Mouse (Mus musculus): ENCODE measurements around the gene Tns3. TPM values are rescaled to one million over a fixed set of nuclear protein-coding genes. Genes with fewer than 3 reads are reported as not detected.

Gene Tns3
- polyA plus RNA-seq (2015; fragmentation: Nextera tagmentation; extraction: Ambion mirVana), result 42.9 and 45.3 TPM in 2 replicates

DNA sequence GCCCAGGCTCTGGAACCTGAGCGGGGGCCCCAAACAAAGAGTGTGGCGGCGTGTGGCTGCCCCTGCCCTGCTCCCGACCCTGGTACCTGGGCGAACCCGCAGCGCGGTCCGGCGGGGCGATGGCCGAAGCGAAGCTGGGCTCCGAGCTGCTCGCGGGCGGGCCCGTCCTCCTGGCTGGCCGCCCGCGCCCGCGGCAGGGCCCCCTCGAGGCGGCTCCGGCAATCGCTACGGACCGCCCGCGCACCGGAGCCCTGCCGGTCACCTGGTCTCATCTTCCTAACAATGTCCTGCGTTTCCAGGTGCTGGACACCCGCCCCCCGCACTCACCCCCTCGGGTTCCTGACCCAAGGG is at the start of gene Tns3:
TSS of gene Tns3 (minus strand) at position 143 of the 351 bp plus-strand sequence.
- peak within 1 kb of the TSS; percentile 97 for H3K27ac ChIP-seq
- H3K27me3 ChIP-seq, result no peaks in the 10 kb centered on the region
- ATAC-seq (ENCODE audit: low FRiP score, low read depth), result peak; percentile 45; the same call in 1 of the 2 replicates
- H3K36me3 ChIP-seq, result 0 out of 2 replicates have a peak, but pooled peaks cover 9% of the 10 kb centered on the region
- WGBS, result under 1% methylated on average over 37 of the region's 37 CpGs
- H3K9me3 ChIP-seq, result no peaks in the 10 kb centered on the region; the same call in 1 of the 2 replicates
- peaks cover 64% of the 10 kb centered on the region for H3K4me1 ChIP-seq
- H3K4me3 ChIP-seq, result peak within 1 kb of the TSS; percentile 87
- peak within 1 kb of the TSS; percentile 88 for H3K4me2 ChIP-seq (replicated peaks)
- peak within 1 kb of the TSS; percentile 98 for H3K9ac ChIP-seq

DNA sequence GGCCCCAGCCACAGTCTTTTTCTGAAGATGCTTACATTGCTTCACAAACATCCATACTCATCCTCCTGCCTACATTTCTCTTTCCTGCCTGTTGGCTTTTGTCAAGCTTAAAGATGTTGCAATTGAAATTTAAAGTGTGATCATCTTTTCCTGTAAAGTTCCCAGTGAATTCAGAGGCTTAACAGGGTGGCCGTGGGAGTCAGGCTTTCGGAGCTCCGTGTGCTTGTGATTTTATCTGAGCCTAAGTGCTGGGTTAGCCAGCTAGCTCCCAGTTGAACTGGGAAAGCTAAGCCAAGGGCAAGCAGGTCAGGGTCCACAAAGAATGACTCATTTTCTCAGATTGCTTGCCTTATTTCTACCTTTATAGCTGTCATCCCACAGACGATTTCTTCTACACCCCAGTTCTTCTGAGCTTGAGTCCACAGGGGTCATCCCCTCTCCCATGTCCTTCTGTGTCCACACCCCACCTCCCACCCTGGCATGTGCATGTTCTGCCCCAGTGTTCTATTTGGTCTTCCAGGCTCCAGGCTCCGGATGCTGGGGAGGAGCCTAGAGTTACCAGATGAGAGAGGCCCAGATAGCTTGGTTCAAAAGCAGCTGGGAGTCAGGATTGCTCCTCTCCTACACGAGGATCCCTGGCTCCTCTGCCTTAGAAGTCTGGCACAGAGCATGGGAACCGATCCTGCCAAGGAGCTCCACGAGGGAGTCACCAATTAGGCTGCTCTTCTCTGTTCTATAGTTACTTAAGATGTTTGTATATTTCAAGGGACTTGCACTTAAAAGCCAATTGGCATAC is 42.1 kb upstream of the Tns3 start:
- H3K9me3 ChIP-seq, result no peaks in the 10 kb centered on the region
- H3K36me3 ChIP-seq, result no peaks in the 10 kb centered on the region
- no peak overlapping the region for H3K27ac ChIP-seq
- H3K4me2 ChIP-seq (replicated peaks), result no peak overlapping the region
- 63% methylated on average over 8 of the region's 8 CpGs for WGBS
- H3K27me3 ChIP-seq, result no peaks in the 10 kb centered on the region
- H3K4me1 ChIP-seq, result peaks cover 20% of the 10 kb centered on the region
- H3K9ac ChIP-seq, result no peak overlapping the region
- no peak for ATAC-seq (ENCODE audit: low FRiP score, low read depth)
- no peak overlapping the region for H3K4me3 ChIP-seq

DNA sequence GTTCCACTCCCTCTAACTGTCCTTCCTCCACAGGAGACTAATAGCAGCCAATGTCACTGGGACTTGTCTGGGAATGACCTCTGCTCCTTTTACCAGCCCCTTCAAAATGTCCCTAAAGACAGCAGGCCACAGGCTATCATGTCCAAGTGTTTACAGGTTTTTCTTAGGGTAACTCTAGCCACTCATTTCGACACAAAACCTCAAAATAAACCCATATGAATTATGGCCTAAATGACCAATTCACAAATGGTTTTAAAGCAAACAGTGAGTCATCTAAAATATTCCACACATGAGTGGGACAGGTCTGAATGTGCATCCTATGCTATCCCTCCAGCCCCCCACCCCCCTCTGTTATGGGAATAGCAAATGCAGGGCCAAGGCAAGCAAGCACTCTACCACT is 40.8 kb upstream of the Tns3 start:
- no peak overlapping the region for H3K27ac ChIP-seq
- 78% methylated on average over 1 of the region's 1 CpGs for WGBS
- no peak overlapping the region for H3K4me3 ChIP-seq
- H3K4me1 ChIP-seq, result peaks cover 28% of the 10 kb centered on the region
- no peak for ATAC-seq (ENCODE audit: low FRiP score, low read depth)
- H3K9ac ChIP-seq, result no peak overlapping the region
- no peaks in the 10 kb centered on the region for H3K27me3 ChIP-seq
- H3K36me3 ChIP-seq, result no peaks in the 10 kb centered on the region
- no peak overlapping the region for H3K4me2 ChIP-seq (replicated peaks)
- H3K9me3 ChIP-seq, result no peaks in the 10 kb centered on the region

DNA sequence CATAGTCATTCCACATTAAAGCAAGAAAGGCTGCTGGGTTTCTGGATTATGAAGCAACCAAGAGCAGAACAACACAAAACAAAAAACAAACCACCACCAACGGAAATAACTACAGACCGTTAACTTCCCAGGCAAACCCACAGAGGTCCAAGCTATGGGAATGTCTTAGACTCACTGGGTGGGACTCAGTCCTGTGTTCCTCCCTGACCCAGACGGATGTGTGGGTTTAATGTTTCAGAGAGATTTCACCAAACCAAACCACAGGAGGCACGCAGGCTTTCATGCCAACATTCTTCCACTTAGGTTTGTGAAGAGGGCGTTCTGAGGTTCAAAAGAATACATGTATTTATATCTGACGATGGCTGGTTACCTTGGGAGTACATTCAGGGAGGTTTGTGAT is 39.5 kb upstream of the Tns3 start:
- Histone ChIP-seq H3K27ac (peak overlapping the region; percentile 22; the same call in 1 of the 2 replicates), H3K4me1 (peaks cover 24% of the 10 kb centered on the region), H3K4me2 (replicated peaks) (no peak overlapping the region), H3K9ac (no peak overlapping the region), H3K9me3 (no peaks in the 10 kb centered on the region), H3K36me3 (no peaks in the 10 kb centered on the region), H3K4me3 (no peak overlapping the region), H3K27me3 (no peaks in the 10 kb centered on the region)
- 55% methylated on average over 6 of the region's 6 CpGs for WGBS
- ATAC-seq (ENCODE audit: low FRiP score, low read depth), result no peak

DNA sequence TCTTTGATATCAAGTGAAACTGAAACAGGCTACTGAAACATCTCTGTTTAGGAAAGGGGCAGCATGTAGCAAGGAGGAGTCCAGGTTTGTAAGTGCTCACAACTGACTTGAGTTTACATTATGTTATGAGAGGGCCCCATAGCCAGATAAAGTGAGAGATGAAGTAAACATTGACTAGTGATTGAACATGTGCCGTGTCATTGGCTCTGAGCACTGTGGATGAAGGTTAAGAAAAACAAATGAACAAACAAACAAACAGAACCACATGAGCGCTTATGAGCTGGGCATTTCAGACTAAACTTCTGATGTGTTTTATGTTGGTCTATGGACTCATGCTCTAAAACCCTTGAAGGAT is 38.2 kb upstream of the Tns3 start:
- ATAC-seq (ENCODE audit: low FRiP score, low read depth), result no peak
- 93% methylated on average over 2 of the region's 2 CpGs for WGBS

DNA sequence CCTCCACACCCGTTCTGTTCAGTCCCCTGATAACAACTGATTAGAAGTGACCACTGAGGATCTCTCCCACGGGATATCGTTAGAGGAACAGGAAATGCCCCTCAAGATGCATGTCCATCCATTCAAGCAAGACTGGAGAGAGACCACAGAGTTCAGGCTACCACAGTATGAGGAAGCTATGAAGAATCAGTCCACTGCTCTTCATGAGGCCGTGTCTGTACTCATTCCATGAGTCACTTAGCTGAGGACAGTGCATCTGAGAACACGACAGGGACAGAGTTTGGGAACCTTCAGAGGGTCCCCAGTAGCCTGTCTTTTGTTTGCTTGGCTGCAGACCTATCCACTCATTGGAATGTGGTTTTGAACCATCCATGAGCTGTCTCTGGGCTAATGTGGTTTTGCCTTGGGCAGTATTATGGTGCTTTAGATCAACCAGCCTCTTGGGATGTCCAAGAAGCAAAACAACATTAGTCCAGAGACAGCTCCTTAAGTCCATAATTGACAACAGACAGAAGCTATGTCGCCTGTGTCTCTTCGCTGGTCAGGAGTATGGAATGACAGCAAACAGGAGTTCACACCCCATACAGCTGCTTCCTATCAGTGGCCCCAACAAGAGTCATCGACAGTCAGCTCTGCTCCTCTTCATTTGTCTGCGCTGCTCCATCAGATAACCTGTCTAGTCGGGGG is 37.7 kb upstream of the Tns3 start:
- WGBS, result 50% methylated on average over 10 of the region's 10 CpGs
- Histone ChIP-seq H3K36me3 (no peaks in the 10 kb centered on the region), H3K9ac (no peak overlapping the region), H3K27ac (no peak overlapping the region), H3K4me2 (replicated peaks) (no peak overlapping the region), H3K4me1 (peaks cover 21% of the 10 kb centered on the region), H3K9me3 (no peaks in the 10 kb centered on the region), H3K27me3 (no peaks in the 10 kb centered on the region), H3K4me3 (no peak overlapping the region)
- no peak for ATAC-seq (ENCODE audit: low FRiP score, low read depth)

More for the DNA sequence above, 38.2 kb upstream of the Tns3 start:
- no peaks in the 10 kb centered on the region for H3K9me3 ChIP-seq
- no peaks in the 10 kb centered on the region for H3K36me3 ChIP-seq
- no peak overlapping the region for H3K4me3 ChIP-seq
- H3K27me3 ChIP-seq, result no peaks in the 10 kb centered on the region
- no peak overlapping the region for H3K9ac ChIP-seq
- no peak overlapping the region for H3K4me2 ChIP-seq (replicated peaks)
- no peak overlapping the region for H3K27ac ChIP-seq
- peaks cover 21% of the 10 kb centered on the region for H3K4me1 ChIP-seq

DNA sequence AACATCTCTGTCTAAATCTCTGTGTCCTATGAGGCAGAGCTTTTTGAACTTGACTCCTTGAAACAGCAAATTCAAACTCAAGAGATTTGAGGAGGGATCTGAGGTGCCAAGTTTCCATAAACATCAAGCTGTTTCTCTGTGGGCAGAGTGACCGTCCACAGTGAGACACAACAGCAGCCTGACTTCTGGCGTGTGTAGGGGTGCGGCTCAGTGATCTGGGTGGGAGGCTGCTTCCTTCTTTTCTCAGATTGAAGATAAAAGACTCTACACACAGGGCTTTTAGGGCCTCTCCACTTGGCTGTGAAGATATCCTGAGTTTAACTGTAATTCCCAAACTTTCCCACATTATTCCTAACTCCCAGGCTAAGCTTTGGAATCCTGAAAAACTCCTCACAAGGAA is 37.1 kb upstream of the Tns3 start:
- 68% methylated on average over 3 of the region's 3 CpGs for WGBS
- H3K9ac ChIP-seq, result no peak overlapping the region
- H3K27ac ChIP-seq, result no peak overlapping the region
- ATAC-seq (ENCODE audit: low FRiP score, low read depth), result no peak
- no peak overlapping the region for H3K4me2 ChIP-seq (replicated peaks)
- no peaks in the 10 kb centered on the region for H3K36me3 ChIP-seq
- no peaks in the 10 kb centered on the region for H3K9me3 ChIP-seq
- H3K27me3 ChIP-seq, result no peaks in the 10 kb centered on the region
- peaks cover 21% of the 10 kb centered on the region for H3K4me1 ChIP-seq
- no peak overlapping the region for H3K4me3 ChIP-seq

DNA sequence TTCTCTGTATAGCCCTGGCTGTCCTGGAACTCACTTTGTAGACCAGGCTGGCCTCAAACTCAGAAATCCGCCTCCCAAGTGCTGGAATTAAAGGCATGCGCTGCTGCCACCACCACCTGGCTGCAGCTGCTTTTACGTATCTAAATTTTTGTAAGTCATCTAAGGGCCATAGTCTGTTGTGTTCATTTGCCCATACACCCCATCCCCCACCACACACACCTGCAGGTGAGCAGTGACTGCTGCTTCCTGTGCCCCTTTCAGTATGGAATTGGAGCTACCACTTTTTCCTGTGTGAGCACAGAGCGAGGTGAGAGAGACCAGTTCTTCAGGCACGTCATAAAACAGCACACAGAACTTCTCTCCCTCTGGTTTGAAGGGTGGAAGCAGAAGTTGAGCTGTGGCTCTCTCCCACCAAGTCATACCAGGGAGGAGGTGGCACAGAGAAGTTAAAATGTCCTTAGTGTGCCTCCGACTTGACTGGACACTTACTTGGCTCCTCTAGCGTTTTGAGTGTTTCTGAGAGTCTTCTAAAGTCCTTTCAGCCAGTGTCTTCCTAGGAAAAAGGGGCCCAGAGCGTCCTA is 36.4 kb upstream of the Tns3 start:
- Histone ChIP-seq H3K27me3 (no peaks in the 10 kb centered on the region), H3K9ac (no peak overlapping the region), H3K4me1 (peaks cover 21% of the 10 kb centered on the region), H3K4me3 (no peak overlapping the region), H3K4me2 (replicated peaks) (no peak overlapping the region), H3K27ac (no peak overlapping the region), H3K36me3 (no peaks in the 10 kb centered on the region), H3K9me3 (no peaks in the 10 kb centered on the region)
- WGBS, result 61% methylated on average over 8 of the region's 8 CpGs
- no peak for ATAC-seq (ENCODE audit: low FRiP score, low read depth)

DNA sequence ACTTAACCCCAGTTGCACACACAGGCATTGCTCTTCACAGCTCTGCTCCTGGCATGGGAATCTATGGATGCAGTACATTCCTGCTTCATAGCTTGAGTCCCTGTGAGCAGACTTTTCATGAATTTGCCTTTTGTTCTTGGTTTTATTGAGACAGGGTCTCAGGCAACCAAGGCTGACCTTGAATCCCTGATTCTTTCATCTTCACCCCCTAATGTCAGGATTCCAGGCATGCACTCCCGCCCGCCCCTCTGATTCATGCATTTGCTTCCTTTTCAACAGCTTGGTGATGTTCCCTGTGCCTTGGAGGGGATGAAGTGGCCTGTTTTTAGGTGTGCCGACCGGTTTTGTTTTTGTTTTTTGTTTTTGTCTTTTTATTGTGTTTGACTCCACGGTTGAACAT is 35.4 kb upstream of the Tns3 start:
- Histone ChIP-seq H3K4me3 (no peak overlapping the region), H3K4me1 (peaks cover 21% of the 10 kb centered on the region), H3K27me3 (no peaks in the 10 kb centered on the region), H3K27ac (no peak overlapping the region), H3K9me3 (no peaks in the 10 kb centered on the region), H3K36me3 (no peaks in the 10 kb centered on the region), H3K9ac (no peak overlapping the region), H3K4me2 (replicated peaks) (no peak overlapping the region)
- ATAC-seq (ENCODE audit: low FRiP score, low read depth), result no peak
- 62% methylated on average over 5 of the region's 5 CpGs for WGBS

DNA sequence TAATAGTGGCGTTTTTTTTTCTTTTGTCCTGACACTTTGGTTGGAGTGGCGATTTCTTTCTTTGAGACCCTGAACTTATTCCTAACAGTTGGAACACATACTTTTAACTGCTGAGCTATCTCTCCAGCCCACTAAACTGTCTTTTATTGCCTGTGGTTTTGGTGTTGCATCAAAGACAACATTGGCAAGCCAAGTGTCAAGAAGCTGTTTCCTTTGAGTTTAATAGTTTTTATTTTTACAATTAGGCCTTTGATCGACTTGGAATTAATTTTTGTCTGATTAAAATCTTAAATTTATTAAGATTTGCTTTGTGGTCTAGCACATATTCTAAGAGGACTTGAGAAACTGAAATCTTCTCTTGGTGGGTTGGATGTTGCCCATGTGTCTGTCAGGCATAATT is 33.3 kb upstream of the Tns3 start:
- Histone ChIP-seq H3K4me2 (replicated peaks) (no peak overlapping the region), H3K27ac (no peak overlapping the region), H3K36me3 (no peaks in the 10 kb centered on the region), H3K27me3 (no peaks in the 10 kb centered on the region), H3K9me3 (no peaks in the 10 kb centered on the region), H3K4me1 (peaks cover 27% of the 10 kb centered on the region), H3K9ac (no peak overlapping the region), H3K4me3 (no peak overlapping the region)
- ATAC-seq (ENCODE audit: low FRiP score, low read depth), result no peak
- WGBS, result 84% methylated on average over 3 of the region's 3 CpGs

DNA sequence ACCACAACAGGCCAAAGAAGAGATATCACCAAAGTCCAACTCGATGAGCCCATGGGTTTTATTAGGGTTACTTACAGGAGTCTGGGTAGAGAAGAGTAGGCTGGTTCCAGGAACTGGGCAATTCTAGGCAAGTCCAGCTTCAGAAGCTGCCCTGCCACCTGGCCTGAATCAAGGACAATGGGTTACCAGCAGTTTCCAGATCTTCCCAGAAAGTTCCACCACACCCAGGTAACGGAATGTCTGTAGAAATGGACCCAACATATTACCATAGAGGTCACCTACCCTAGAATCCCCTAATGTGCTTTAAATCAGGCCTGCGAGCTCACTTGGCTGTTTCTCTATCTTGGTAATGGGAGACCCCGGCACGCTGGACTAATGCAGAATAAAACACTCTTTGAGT is 29.8 kb upstream of the Tns3 start:
- 95% methylated on average over 5 of the region's 5 CpGs for WGBS
- H3K9me3 ChIP-seq, result no peaks in the 10 kb centered on the region
- H3K27ac ChIP-seq, result 0 out of 2 replicates have a peak overlapping the region, but pooled peaks have one; percentile 86
- H3K4me3 ChIP-seq, result no peak overlapping the region
- no peak for ATAC-seq (ENCODE audit: low FRiP score, low read depth)
- H3K27me3 ChIP-seq, result no peaks in the 10 kb centered on the region
- H3K36me3 ChIP-seq, result no peaks in the 10 kb centered on the region
- H3K4me2 ChIP-seq (replicated peaks), result no peak overlapping the region
- no peak overlapping the region for H3K9ac ChIP-seq
- peaks cover 30% of the 10 kb centered on the region for H3K4me1 ChIP-seq
